Mouse (Mus musculus) heart, postnatal 0 days (tissue): ENCODE measurements around the gene Eid2.

Source experiments
- CTCF ChIP-seq: IDR thresholded peaks from 2 replicates; pipeline ENCODE4 v1.5.1; 2016; ENCODE audit warnings: antibody characterized with exemption, control low read depth, low read depth
- EP300 ChIP-seq: IDR thresholded peaks from 2 replicates; pipeline ENCODE4 v1.6.1; 2016; ENCODE audit warnings: antibody characterized with exemption, low read depth

- TF ChIP-seq CTCF, result peak; percentile 68
- TF ChIP-seq EP300, result no peak
Measured at GRCm38 (mm10) chr7:28301616-28302433, 34.1 kb downstream of the Eid2 start, which contains the start of gene Dll3.
